In genomic region chr5:150566226-150566625, GRCm38 (mm10) we compare ENCODE assay signal across 19 mouse cellular contexts. TPM values are rescaled to one million over a fixed set of nuclear protein-coding genes. Genes with fewer than 3 reads are reported as not detected.
DNase-seq lines count a peak whose midpoint lies in the region; ATAC-seq and TF ChIP-seq lines count a peak whose summit lies in the region.
"Had no signal": no experiment of that assay in that cellular context is flagged by ENCODE, and none has a peak within 500 bp of the region (broad histone marks: within the 10 kb centered on the region; RNA-seq: fewer than 3 reads in every experiment).

No protein-coding gene starts in this region.

- TF ChIP-seq CTCF in cerebellum, adult 2 months (IDR thresholded peaks at IDR 0.05; ENCODE audit: borderline replicate concordance, insufficient read depth, low read depth, low read length), result no peak

- H3K4me3 ChIP-seq in cerebellum, adult 2 months (replicated peaks; ENCODE audit: insufficient read depth, low read depth, low read length), result no peak overlapping the region
- H3K4me3 ChIP-seq: embryonic facial prominence, embryonic 12.5 days; neural tube, embryonic 15.5 days had no signal

- no peak overlapping the region for H3K27ac ChIP-seq in cerebellum, adult 2 months (ENCODE audit: insufficient read depth, low read length)
- H3K27ac ChIP-seq: embryonic facial prominence, embryonic 12.5 days; neural tube, embryonic 15.5 days had no signal

- intact Hi-C loops in left cerebral cortex, postnatal 4 days (cut with DNase I), result no loop called here

- H3K27me3 ChIP-seq in cerebellum, adult 2 months (ENCODE audit: control insufficient read depth, insufficient read depth, low read length), result no peaks in the 10 kb centered on the region
- H3K27me3 ChIP-seq: embryonic facial prominence, embryonic 12.5 days; neural tube, embryonic 15.5 days had no signal

- no peaks in the 10 kb centered on the region for H3K4me1 ChIP-seq in cerebellum, adult 2 months (ENCODE audit: control insufficient read depth, insufficient read depth, low read length)
- H3K4me1 ChIP-seq: embryonic facial prominence, embryonic 12.5 days; neural tube, embryonic 15.5 days had no signal

- 60% methylated on average over 3 of the region's 3 CpGs for WGBS in cerebellum, adult 2 months

- DNase-seq in frontal cortex, postnatal 25 days (ENCODE audit: low spot score in 2 of 2), result no peak
- DNase-seq in left cerebral cortex, adult 11 months (ENCODE audit: low spot score), result peak; percentile 58
- DNase-seq in left cerebral cortex, postnatal 4 days, result no peak
- DNase-seq in frontal cortex, adult 2 months (ENCODE audit: extremely low spot score in 1 of 2, low spot score in 1 of 2), result peak; percentile 64 to 85
- DNase-seq in right cerebral cortex, postnatal 25 days, result peak; percentile 40
- no peak for DNase-seq in urinary bladder, adult 18-20 months (ENCODE audit: low spot score in 2 of 2)
- DNase-seq in cerebellum, adult 2 months, result no peak
- DNase-seq: adrenal gland, postnatal 10 days; cerebellum, postnatal 36 days; gastrocnemius, postnatal 10 days; heart, postnatal 36 days; kidney, adult 18-20 months; liver had no signal

- ATAC-seq in frontal cortex, adult (ENCODE audit: low TSS enrichment), result peak; percentile 96

- no peak for TF ChIP-seq POLR2A in cerebellum, adult 2 months (IDR thresholded peaks at IDR 0.05; ENCODE audit: borderline replicate concordance, insufficient read depth, low read length)

RNA-seq across cellular contexts. Expression of gene N4bp2l1, which starts 30.8 kb away (rescaled TPM):
- total RNA-seq in left cerebral cortex, postnatal 4 days (2021), result 10 to 100 TPM; 18.9 to 20.8 TPM
- polyA plus RNA-seq in frontal cortex, adult 2 months (2012; rRNA removed), result 52.8 TPM in 2 replicates
- polyA plus RNA-seq in cerebellum, adult 2 months (2012; rRNA removed), result 45.7 and 46.9 TPM in 2 replicates

RNA-seq across cellular contexts. Expression of gene Brca2, which starts 43.8 kb away (rescaled TPM):
- total RNA-seq in left cerebral cortex, postnatal 4 days (2021), result 10 to 100 TPM; 16.0 to 18.1 TPM
- 6.6 and 9.4 TPM in 2 replicates for polyA plus RNA-seq in frontal cortex, adult 2 months (2012; rRNA removed)
- 5.4 and 7.1 TPM in 2 replicates for polyA plus RNA-seq in cerebellum, adult 2 months (2012; rRNA removed)

RNA-seq across cellular contexts. Expression of gene Zar1l, which starts 48.3 kb away (rescaled TPM):
- not detected for total RNA-seq in left cerebral cortex, postnatal 4 days (2021)
- polyA plus RNA-seq in frontal cortex, adult 2 months (2012; rRNA removed), result 0.10 and 0.48 TPM in 2 replicates
- not detected in 2 replicates for polyA plus RNA-seq in cerebellum, adult 2 months (2012; rRNA removed)
- total RNA-seq: adrenal gland, postnatal 10 days; gastrocnemius, postnatal 10 days; heart, postnatal 36 days had no signal
- polyA plus RNA-seq: embryonic facial prominence, embryonic 12.5 days; heart, embryonic 11.5 days; neural tube, embryonic 15.5 days; small intestine, adult 2 months; stomach, embryonic 14.5 days had no signal

Comparison
In these comparisons a context has a peak if more than half of its experiments do, and no peak if none do; other contexts are left out.
1. DNase-seq: peak in left cerebral cortex, adult 11 months (single experiment), frontal cortex, adult 2 months (2 of 2) and right cerebral cortex, postnatal 25 days (single experiment); none in frontal cortex, postnatal 25 days (0 of 2), left cerebral cortex, postnatal 4 days (single experiment), urinary bladder, adult 18-20 months (0 of 2) and cerebellum, adult 2 months (0 of 2).